Mouse (Mus musculus) cerebellum, adult 18-20 months (tissue): ENCODE measurements around the gene Rnf40.

Source experiments
- DNase-seq, 2 experiments: peaks; one replicate each; pipeline ENCODE4 v3.0.0; 2021

Gene Rnf40

GRCm38 (mm10) chr7:127652050-127652449 is 63.5 kb downstream of the Rnf40 start:
- no peak for DNase-seq

GRCm38 (mm10) chr7:127654318-127654717 is 65.8 kb downstream of the Rnf40 start:
- no peak for DNase-seq
